Mouse (Mus musculus) ES-CJ7 (cell line): ENCODE measurements around the gene Tnik.

ENCODE experiments used
- DNase-seq: peaks from one replicate; pipeline ENCODE4 v3.0.0; 2011; ENCODE audit warnings: low read depth, low spot score

Gene Tnik

DNA sequence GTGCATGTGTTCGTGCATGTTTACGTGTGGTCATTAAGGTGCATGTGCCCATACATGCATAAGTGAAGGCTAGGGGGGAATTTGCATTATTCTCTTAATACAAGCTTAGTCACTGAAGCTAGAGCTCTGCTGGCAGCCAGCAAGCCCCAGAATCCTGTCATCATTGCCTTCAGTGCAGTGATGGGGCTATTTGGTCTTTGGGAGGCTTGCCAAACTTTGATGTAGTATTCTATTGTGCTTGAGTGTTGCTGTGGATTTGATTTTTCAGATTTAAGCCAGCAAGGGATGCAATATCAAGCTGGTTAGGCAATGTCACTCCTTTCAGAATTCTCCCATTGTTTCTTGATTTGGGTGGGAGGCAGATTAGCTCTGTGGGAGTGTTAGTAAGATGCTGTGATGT, 336.5 kb downstream of the Tnik start:
- DNase-seq: no peak

DNA sequence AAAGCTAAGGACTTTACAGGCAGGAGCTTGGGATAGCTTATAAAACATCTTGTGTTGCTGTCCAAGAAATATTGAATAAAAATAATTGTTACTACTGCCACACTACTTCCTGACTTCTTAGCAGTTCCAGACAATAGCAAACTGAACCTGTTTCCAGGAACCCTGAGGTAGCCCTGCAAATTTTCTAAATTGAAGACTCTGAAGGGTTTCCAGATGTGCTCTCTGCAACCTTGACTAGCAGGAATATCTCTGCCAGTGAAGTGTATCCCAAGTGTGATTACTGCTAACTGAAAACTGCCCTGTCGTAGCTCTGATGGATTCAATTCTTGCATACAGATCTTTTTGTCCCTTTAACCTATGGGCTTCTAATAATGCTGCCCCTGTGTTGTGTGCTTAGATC, 343.7 kb downstream of the Tnik start:
- no peak for DNase-seq

DNA sequence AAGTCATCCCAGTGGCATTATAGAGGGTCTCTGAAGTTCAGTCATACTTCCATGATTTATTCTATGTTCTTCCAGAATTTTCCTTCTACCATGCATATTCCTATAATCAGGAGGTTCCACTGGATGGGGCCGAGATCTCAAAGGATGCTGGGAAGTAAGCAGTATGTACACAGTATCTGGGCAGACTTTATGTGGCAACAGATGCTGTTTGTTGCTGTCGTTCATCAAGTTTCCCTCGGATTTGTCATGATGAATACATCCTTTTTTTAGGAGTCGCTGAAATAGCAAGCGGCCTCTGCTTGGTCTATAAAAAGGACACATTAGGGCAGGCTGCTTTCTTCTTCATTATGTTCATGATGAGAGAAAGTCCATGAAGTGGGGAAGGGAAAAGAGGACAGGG, 349.3 kb downstream of the Tnik start:
- no peak for DNase-seq

DNA sequence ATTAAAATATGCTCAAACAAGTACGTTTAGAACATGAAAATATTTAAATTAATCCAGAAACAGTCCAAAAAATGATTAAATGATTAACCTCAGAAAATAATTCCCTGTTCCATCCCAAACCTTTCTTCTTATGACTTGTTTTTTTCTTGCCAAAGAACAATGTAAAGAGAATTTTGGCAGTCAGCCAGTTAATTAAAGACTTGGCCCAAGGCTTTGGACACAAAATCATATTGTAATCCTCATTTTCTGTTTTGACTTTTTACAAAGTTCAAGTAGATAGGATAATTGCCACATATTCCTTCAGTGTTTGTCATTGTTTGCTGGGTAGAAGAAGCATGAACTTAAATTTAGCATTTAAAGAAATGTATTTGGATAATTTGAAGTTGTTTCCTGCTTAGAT, 353.4 kb downstream of the Tnik start:
- no peak for DNase-seq

DNA sequence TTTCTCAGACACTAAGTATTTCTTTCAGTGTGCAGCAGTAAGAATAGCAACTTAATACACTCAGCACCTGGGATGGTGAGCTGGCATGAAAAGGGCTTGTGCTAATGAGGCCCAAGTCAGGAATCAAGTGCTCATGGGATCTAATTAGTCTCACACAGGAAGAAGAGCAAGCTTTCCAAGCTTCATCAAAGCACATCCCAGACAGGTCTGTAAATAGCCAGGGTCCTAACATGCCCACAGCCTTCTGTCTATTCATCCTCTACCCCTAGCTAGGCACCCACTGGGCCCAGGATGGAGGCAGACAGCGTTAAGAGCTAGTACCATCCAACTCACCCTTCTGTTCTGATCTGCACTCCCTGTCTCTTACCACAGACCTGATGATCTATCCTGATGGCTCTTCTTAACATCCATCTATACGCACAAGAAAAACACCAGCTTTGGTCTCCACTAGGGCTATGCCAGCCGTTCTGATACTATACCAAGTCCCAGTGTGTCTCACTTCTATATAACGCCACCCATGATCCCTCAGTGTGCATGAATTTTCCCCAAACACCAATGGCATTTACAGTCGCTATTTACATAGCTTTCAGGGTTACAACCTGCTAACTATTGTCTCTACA, 354.1 kb downstream of the Tnik start:
- no peak for DNase-seq

DNA sequence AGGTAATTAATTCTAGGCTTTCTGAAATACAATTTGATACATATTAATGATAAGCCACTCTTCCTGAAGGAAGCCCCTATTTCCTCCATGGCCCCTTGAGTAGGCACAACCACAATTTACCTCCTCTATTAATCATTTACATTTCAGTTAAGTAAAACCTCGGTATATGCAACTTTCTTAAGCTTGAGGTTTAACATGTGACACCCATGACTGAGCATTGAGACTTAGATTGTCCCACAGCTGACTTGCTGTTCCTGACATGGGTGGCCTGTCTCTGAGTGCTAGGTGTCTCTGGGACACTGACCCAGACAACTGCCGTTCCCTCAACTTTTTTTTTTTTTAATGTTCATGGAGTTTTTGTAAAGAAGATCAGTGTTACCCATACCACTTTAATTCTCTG, 358.8 kb downstream of the Tnik start:
- DNase-seq: no peak

DNA sequence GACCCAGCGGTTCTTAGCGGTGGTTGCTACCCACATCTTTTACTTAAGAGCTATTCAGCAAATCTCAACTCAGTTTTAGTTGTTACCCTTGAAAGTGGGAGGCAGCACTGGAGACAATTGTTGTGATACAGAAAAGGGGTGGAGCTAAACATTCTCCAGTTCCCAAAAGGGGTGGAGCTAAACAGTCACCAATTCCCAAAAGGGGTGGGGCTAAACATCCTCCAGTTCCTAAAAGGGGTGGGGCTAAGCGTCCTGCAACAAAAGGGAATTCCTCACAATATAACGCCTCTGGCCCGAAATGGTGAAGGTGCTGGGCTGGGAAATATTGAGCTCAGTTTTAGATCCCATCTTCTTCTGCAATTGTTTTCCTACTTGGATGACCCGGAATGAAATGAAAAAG, 363.8 kb downstream of the Tnik start:
- DNase-seq: peak; percentile 74

DNA sequence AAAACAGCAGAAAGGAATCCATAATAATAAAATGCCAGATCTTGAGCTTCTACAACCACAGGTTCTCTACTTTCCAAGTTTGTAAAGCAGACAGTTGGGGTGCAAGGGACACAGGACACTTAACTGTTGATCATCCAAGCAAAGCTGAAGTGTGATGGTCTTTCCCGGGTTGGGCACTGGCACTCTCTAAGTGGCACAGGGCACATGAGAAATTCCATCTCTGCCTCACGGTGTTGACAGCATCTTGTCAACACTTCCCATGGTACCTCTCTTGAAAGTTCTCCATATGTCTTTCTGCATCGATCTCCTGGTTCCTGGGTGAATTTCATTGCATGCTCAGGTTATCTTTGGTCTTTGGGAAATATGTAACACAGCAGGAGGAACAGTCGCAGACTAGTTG, 373.8 kb downstream of the Tnik start:
- no peak for DNase-seq

DNA sequence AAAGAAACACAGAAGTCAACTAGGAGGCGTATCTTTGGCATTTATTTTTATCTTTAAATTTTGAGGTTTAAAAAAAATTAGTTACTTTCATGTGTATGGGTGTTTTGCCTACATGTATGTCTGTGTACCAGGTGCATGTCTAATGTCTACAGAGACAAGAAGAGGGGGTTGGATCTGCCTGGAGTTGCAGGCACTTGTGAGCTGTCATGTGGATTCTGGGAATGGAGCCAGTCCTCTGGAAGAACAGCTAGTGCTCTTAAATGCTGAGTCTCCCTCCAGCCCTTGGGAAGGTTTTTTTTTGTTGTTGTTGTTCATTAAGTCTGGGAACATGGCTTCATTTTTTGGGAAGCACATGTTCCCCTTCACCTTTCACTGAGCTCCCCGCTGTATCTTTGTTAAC, 375.9 kb downstream of the Tnik start:
- no peak for DNase-seq

DNA sequence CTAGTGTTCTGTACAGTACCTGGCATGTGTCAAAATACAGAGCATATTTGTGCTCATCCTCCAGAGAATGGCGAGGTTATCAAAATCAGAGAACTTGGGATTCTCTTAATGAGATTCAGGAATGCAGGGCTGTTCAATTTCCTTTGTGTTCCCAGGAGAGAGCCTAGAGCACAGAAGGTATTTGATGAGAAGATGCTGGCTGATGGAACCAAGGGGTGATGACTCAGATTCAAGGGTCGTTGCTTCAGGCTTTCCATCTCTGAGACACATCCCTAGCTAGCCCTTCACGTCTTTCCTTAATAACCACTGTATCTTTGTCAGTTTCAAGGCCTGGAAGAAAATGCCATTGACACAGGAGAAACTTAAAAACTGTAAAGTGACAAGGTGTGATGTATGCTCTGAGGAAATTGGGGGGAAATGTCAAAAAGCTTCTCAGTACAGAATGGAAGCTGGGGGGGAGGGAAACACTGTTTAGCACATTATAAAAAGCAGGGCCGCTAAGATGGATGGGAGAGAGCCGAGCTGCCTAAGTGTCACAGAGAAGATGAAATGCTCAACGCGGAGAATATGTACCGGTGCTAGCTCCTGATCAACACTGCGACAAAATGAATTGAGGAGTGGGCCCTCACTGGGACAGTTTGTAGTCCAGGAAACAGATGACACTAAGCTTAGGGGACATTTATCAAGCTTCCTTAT, 380.4 kb downstream of the Tnik start:
- DNase-seq: no peak

DNA sequence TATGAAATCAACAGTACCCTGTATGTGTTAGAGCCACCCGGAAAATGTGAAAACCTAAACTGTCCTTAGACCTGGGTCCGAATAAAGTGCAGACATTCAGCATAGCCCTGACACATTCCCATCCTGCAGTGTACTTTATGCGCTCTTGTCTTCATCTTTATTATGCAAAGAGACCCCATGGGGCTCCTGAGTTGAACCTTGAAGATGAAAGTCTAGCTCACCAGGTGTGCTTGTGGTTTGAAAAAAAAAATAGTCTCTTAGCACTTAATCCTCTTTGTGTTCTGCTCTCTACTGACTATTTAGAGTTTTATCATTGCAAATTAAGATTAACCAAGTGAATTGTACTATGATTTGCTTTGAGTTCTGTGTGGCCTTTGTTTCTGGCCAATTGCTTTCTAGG, 389.6 kb downstream of the Tnik start:
- DNase-seq: peak; percentile 90

DNA sequence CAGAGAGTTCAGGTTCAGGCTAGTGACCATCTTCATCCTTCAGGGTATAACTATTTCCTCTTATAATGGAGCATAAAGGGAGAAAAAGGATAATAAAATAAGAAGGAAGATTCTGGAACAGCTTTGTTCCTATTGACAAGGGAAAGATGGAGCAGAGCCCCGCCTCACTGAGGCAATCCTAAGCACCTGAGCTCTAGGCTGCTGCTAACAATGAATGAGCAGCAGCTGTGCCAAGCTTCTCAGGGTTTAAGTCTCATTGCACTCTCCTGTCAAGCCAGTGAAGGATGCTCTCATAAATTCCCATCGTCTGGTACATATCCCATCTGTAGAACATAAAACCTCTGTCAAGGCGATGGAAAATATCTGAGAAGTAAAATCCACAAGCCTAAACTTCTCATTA, 390.0 kb downstream of the Tnik start:
- peak; percentile 27 for DNase-seq

DNA sequence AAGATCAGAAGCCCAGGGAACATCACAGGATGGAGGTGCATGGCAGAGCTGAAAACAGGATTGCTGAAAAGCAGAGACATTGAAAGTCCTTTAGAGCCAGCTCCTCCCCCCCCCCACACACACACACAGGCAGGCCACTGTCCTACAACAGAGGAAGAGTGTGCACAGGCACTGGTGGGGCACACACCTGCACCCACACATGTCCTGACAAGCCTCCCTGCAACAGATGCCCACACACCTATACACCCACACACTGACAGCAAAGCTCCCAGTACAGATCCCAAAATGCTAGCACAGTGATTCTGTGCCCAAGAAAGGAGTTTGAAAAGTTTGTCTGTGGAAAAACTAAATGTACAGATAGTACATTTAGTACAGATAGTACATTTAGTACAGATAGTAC, 391.7 kb downstream of the Tnik start:
- DNase-seq: no peak

DNA sequence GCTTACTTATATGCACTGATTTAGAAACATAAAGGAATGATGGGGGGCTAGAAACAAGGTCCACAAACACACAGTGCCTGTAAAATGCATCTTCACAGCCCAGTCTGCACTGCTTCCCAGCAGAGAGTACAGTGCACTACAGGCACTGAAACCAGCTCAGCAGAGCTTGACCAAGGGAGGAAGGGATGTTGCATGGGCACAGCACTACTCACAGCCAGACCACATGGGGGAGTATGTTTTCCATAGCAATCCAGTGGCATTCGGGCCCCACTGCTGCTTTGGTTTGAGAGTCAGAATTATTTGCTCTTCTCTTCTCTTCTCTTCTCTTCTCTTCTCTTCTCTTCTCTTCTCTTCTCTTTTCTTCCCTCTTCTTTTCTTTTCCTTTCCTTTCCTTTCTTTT, 395.3 kb downstream of the Tnik start:
- DNase-seq: peak; percentile 8

DNA sequence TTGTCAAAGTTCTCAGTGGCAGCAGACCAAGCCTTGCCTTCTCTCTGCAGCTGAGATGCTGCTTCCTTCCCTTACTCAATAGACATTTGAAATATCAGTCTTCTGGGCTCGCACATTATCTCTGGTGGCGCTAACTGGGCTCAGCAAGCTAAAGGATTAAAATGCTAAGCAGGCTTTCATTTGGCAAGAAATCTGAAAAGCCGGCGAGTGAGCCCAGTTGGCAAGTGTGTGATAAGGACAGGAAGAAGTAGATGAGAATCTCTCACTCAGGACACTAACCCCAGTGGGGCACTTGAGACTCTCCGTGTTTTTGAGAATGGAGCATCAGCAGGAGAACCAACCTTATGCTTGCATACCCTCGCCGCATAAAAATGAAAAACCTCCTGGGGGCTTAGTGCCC, 417.8 kb downstream of the Tnik start:
- DNase-seq: no peak

DNA sequence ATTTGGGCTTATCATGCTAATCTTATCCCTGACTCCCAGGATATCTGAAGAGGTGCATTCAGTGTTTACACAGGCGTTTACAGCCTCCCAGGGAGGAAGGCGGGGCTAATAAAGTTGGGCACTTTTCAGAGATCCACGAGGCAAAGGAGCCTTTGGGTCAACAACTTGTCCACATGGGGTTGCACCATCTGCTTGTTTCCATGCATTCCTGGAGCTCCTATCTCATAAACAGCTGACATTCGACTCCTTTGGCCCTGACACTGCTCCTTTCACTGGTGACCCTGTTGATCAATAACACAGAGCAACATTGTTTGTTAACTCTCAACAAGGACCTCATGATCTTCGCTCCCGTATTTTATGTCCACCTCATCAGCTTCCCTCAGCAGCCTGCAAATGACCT, 418.9 kb downstream of the Tnik start:
- no peak for DNase-seq

DNA sequence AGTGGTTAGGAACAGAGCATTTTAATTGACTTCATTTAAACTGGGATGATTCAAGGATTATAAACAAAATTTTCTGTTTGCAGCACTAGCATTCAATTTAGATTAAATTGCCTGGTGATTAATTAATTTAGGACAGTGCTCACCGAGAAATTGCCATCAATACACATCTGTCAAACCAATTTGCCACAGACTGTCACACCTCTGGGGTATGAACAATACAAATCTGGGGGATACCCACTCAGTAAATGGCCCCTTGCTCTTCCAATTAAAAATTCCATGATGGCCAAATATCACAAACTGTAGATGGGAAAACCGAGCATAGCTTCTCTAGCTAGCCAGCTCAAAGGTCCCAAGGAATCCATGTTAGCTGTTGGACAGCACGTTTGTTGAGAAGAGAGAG, 419.4 kb downstream of the Tnik start:
- DNase-seq: no peak

DNA sequence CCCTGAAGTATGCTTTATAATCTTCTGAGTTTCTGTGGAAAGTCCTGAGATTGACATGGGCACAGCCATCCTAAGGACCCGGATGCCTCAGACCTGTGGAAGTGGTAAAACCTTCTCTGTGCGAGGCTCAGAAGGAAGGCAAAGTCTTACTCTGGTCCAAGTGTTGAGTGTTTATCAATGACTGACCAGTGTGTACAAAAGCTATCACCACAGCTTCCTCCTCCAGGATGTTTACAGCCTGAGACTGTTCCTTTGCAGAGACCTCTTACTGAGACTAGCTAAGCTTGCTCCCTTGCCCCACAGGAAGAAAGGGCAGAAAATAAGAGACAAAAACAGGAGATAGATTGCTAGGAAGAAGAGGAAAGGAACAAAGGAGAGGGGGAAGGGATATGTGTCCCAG, 422.5 kb downstream of the Tnik start:
- DNase-seq: no peak

DNA sequence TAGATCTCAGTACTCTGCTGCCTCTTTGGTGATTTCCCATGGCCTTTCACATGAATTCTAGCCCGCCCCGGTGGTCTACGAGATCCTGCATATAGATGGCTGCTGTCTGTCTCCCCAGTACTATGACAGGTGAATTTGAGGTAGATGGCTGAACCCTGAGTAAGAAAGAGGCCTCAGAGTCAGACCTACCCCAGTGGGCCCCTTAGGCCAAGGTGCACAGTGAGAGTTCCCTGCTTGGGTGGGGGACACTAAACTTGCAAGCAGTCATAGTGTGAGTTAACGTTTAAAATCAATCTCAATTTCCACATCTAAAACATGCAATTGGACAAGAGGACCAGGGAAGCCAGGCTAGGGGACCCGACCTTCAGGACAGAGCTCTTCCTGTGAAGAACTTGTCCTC, 431.8 kb downstream of the Tnik start:
- DNase-seq: no peak

DNA sequence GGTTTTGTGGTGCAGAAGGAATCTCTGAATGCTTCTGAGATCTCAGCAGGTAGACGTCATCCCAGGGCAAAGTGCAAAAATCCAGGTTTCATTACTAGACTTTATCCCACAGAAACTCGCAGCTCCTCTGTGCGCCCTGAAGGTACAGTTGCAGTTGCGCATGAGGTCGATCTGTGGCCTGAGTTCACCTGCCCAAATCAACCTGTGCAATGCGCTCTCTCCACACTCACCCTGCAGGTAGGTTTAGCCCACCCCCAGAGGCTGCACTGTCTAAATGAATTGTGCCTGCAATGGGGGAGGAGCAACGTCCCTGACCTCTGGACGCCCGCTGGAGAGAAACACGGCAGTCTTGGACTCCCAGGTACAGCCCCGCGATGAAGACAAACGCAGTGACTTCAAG, 432.6 kb downstream of the Tnik start:
- peak; percentile 7 for DNase-seq

DNA sequence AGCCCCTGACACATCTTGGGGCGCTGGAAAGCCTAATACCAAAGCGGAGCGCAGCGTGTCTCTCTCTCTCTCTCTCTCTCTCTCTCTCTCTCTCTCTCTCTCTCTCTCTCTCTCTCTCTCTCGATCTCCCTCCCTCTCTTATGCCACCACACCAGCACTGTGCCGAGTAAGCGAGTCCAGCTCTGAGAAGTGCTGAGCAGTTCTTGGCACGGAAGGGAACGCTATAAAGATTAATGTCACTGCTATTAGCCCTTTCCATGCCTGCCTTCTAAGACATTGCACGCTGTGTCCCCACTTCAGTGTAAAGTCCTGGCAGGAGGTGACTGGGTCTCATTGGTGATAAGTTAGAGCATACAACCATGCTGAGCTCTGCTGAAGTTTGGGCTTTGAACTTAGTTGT, 433.1 kb downstream of the Tnik start:
- DNase-seq: no peak

DNA sequence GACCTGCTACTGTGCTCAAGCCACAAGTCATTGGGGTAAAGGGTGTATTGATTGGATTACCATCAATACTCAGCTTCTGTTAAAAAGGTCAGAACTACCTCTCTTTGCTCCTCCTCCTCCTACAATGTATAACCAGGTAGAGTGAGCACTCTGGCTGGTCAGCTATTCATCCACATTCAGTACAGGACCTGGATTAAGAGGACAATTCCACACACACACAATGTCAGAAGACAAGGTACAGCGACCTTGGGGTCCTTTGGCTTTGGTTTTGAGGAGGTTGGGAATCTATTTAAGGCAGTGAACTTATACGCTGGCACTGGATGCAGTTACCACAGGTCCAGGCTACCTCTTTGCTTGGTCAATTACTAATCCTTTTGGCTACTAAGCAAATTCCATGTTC, 434.8 kb downstream of the Tnik start, which contains the start of gene Slc2a2:
Gene Slc2a2 (plus strand): TSS at position 107 of the 400 bp plus-strand sequence.
- no peak for DNase-seq

DNA sequence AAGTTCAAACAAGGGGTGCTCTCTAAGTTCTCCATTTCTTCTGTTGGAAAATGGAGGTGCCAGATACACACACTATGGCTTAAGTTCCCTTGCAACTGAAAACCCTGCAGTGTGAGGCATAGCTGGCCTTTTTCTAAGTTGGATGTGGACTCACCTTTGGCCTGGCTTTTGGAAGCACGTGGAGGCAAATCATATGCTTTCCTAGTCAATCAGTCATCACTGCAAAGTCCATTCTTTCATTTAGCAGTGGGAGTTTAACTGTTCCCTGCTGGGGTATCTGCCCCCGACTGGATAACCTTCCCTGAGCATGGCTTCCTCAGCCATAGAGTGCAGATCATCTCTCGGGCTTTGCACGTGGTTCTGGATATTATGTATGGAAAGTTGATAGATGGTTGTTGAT, 436.6 kb downstream of the Tnik start:
- no peak for DNase-seq
